Mouse (Mus musculus) C2C12 (cell line): Measurements from ENCODE around the gene Zfp260.

Experiments used
- CEBPB ChIP-seq: IDR thresholded peaks from one replicate; pipeline ENCODE4 v1.6.1; 2011; ENCODE audit warnings: low read depth, mild to moderate bottlenecking, control low read depth, moderate library complexity
- CTCF ChIP-seq: IDR thresholded peaks from one replicate; pipeline ENCODE4 v1.5.1; 2011; ENCODE audit not compliant: control insufficient read depth, insufficient read depth, insufficient read length
- FOSL1 ChIP-seq: IDR thresholded peaks from one replicate; pipeline ENCODE4 v1.8.0; 2011; ENCODE audit warnings: mild to moderate bottlenecking, low read length; ENCODE audit not compliant: poor library complexity, insufficient read depth, severe bottlenecking
- MAX ChIP-seq: IDR thresholded peaks from one replicate; pipeline ENCODE4 v1.6.1; 2011; ENCODE audit warnings: mild to moderate bottlenecking, control low read depth
- MYOG ChIP-seq: IDR thresholded peaks from one replicate; pipeline ENCODE4 v1.6.1; 2011; ENCODE audit not compliant: control insufficient read depth, insufficient read length; ENCODE audit errors: extremely low read depth
- USF1 ChIP-seq: IDR thresholded peaks from one replicate; pipeline ENCODE4 v1.6.1; 2011; ENCODE audit warnings: low read depth, mild to moderate bottlenecking, control low read depth, moderate library complexity

- TF ChIP-seq MAX = no peak
- no peak for TF ChIP-seq CTCF
- TF ChIP-seq MYOG = no peak
- TF ChIP-seq USF1 = no peak
- no peak for TF ChIP-seq CEBPB
- TF ChIP-seq FOSL1 = no peak
These were observed 32.1 kb upstream of the Zfp260 start for GRCm38 (mm10) chr7:30062478-30062877.
